Mouse (Mus musculus): ENCODE data around the gene Kras. TPM values are rescaled to one million over a fixed set of nuclear protein-coding genes. Genes with fewer than 3 reads are reported as not detected.

The Kras gene
- 320 TPM for polyA plus RNA-seq (2014; fragmentation: Illumina TruSeq; extraction: RNeasy Lipid Tissue Mini Kit (QIAGEN cat#74804); ENCODE audit: low replicate concordance)

DNA sequence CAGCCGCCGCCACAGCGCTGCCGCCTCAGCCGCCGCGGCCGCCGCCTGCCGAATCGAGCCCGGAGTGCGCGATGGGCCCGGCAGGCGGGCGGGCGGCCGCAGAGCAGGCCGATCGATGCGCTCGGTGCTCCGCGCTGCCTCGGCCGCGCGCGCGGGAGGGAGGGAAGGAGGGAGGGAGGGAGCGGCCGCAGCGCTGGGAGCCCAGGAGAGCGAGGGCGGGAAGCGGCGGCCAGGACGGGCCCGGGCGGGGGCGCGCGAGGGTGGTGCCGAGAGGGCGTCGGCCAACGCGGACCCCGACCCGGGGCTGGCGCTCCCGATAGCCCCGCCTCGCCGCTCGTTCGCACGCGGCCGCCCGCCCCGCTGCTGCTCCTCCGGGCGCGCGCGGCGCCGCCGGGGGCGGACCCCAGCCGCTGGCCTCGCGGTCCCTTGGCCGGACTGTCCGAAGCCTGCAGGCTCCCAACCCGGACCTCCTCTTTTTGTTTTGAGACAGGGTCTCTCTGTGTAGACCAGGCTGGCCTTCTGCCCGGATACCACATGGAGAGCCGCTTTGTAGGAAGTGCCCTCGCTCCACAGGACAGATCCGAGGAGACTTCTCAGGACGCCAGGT, at the start of gene Kras:
TSS of gene Kras (minus strand) at position 55 of the 607 bp plus-strand sequence.

DNA sequence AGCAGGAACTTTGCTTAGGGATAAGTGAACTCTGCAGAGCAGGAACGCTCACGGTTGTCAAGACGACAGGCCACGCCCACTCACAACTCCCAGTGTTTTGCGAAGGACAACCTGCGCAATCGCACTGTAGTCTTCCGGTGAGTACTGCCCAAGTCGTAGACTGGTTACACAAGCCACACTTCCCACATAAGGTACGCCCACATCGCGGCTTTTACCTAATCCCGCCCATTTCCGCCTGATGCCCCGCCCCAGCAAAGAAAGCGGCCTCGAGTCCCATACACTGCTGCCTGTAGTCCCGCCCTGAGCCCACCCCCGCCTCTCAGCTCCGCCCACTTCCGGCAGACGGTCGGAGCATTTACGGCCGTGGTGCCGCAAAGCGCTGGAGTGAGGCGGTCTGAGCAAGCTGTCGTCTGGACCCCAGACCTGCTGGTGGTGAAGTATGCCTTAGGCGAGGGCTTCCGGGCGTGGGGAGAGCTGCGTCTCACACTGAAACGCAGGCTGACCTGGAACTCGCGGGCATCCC, 39.2 kb downstream of the Kras start, which contains the start of the genes Casc1 and Etfrf1:
TSS of gene Casc1 (minus strand) at position 190 of the 523 bp plus-strand sequence.
TSS of gene Etfrf1 (plus strand) at position 319 of the 523 bp plus-strand sequence.

Other genes with a start within 250 kb of the Kras start
- not detected for gene Bcat1, start 174.1 kb downstream of the Kras start, polyA plus RNA-seq (2014; fragmentation: Illumina TruSeq; extraction: RNeasy Lipid Tissue Mini Kit (QIAGEN cat#74804); ENCODE audit: low replicate concordance)
- gene Lrmp, start 134.6 kb downstream of the Kras start, polyA plus RNA-seq (2014; fragmentation: Illumina TruSeq; extraction: RNeasy Lipid Tissue Mini Kit (QIAGEN cat#74804); ENCODE audit: low replicate concordance), result 12.8 TPM
- gene Casc1, start 39.2 kb downstream of the Kras start, polyA plus RNA-seq (2014; fragmentation: Illumina TruSeq; extraction: RNeasy Lipid Tissue Mini Kit (QIAGEN cat#74804); ENCODE audit: low replicate concordance), result not detected
- 139 TPM for gene Etfrf1, start 39.1 kb downstream of the Kras start, polyA plus RNA-seq (2014; fragmentation: Illumina TruSeq; extraction: RNeasy Lipid Tissue Mini Kit (QIAGEN cat#74804); ENCODE audit: low replicate concordance)

Data from small intestine, adult 10 weeks (tissue).